Mouse (Mus musculus): ENCODE data around the gene Acot12. TPM values are rescaled to one million over a fixed set of nuclear protein-coding genes. Genes with fewer than 3 reads are reported as not detected.
A peak's percentile ranks its signal among the peaks of the same experiment; 100 is the strongest.

Gene Acot12
- not detected in 2 replicates for polyA plus RNA-seq (2015; fragmentation: Nextera tagmentation; extraction: Ambion mirVana)

DNA sequence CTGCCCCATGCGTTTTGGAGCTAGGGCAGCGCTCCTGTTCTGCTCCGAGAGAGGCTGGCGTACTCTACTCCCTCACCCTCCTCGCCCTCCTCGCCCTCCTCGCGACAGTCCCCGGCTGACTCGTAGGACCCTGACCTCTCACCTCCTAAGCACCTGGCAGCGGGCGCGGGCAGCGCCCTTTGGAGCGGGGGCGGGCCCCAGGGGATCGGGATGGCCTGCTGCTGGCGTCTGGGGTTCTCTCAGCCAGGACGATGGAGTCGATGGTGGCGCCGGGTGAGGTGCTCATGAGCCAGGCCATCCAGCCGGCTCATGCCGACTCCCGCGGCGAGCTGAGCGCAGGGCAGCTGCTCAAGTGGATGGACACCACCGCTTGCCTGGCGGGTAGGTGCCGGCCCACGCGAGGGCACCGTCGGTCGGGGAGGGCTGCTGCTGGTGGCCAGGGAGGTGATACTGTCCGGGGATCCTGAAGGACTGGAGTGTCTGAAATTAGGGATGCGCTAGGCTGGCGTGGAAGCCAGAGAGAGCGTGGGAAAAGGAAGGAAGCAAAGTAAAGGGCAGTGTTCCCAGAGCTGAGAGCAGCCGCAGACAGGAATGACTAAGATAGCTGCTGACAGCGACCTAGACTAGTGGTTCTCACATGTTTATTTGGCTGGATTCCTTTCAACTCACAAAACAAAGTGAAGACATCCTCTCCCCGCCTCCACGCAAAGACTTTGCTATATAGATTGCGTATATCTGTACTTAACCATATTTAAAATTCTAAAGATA, at the start of gene Acot12:
Gene Acot12, plus strand, starts transcription at position 233 of the 768 bp plus-strand sequence.
- no peaks in the 10 kb centered on the region for H3K9me3 ChIP-seq
- H3K9ac ChIP-seq = peak within 1 kb of the TSS; percentile 64

DNA sequence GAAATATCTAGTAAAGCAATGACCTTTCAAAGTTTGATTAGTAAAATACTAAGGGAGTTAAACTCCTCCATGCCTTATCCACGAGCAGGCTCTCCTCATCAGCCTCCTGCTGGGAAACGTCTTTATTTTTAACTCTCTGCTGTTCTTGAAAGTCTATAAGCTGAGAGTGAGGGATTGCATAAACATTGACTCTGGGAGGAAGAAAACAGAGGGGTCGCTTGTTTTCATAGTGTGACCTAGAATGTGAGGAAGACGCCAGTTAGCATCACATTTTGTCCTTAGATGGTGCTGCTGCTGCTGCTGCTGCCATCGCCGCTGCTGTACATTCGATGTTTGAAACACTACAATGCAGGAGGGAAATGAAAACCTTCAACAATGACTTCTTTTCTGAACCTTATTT, 47.7 kb upstream of the Acot12 start:
- Histone ChIP-seq H3K4me1 (peaks cover 10% of the 10 kb centered on the region; the same call in 1 of the 2 replicates), H3K9ac (no peak overlapping the region), H3K27ac (no peak overlapping the region), H3K4me3 (no peak overlapping the region), H3K27me3 (no peaks in the 10 kb centered on the region), H3K9me3 (no peaks in the 10 kb centered on the region), H3K4me2 (replicated peaks) (no peak overlapping the region), H3K36me3 (peaks cover 51% of the 10 kb centered on the region)
- WGBS = 64% methylated on average over 7 of the region's 7 CpGs
- ATAC-seq (ENCODE audit: low FRiP score, low read depth) = no peak

More for the DNA sequence above, at the start of gene Acot12:
- peak; percentile 48; the same call in 1 of the 2 replicates for ATAC-seq (ENCODE audit: low FRiP score, low read depth)
- WGBS = 10% methylated on average over 45 of the region's 45 CpGs
- Histone ChIP-seq H3K4me1 (0 out of 2 replicates have a peak, but pooled peaks cover 15% of the 10 kb centered on the region), H3K4me3 (peak within 1 kb of the TSS; percentile 44), H3K27ac (no peak within 1 kb of the TSS), H3K36me3 (no peaks in the 10 kb centered on the region), H3K4me2 (replicated peaks) (peak within 1 kb of the TSS; percentile 81), H3K27me3 (peaks cover 31% of the 10 kb centered on the region)

- H3K4me1 ChIP-seq = 0 out of 2 replicates have a peak, but pooled peaks cover 4% of the 10 kb centered on the region
- no peaks in the 10 kb centered on the region for H3K9me3 ChIP-seq
- no peak for ATAC-seq (ENCODE audit: low FRiP score, low read depth)
- H3K9ac ChIP-seq = no peak overlapping the region
- H3K27ac ChIP-seq = no peak overlapping the region
- H3K4me3 ChIP-seq = no peak overlapping the region
- WGBS = 86% methylated on average over 2 of the region's 2 CpGs
- no peaks in the 10 kb centered on the region for H3K27me3 ChIP-seq
- peaks cover 53% of the 10 kb centered on the region for H3K36me3 ChIP-seq
- no peak overlapping the region for H3K4me2 ChIP-seq (replicated peaks)
These were observed 45.9 kb upstream of the Acot12 start for GRCm38 (mm10) chr13:91695406-91695805.

DNA sequence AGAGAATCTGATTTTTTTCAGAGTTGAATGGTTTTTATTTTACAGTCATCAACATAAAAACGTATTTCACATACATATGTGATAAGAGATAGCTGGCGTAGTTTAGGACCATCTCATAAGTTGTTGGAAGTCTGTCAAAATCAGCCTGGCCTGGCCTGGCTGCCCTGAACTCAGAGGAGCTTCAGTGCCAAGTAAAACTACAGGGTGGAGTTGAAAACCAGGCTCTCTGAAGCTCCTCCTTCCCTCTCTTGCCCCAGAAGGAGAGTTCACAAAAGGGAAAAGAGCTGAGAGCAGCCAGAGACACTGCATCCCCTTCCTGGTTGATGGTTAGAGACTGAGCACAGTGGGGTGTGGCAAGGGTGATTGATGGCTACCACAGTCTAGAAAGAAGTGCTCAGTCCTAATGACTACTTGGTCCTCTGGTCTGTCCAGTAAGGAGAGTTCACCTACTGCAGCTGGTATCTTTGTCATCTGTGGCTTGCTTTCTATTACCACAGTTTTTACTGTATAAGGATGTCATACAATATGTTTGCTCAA, 45.1 kb upstream of the Acot12 start:
- no peak overlapping the region for H3K4me2 ChIP-seq (replicated peaks)
- 78% methylated on average over 2 of the region's 2 CpGs for WGBS
- no peak overlapping the region for H3K9ac ChIP-seq
- no peak overlapping the region for H3K4me3 ChIP-seq
- ATAC-seq (ENCODE audit: low FRiP score, low read depth) = no peak
- no peak overlapping the region for H3K27ac ChIP-seq
- no peaks in the 10 kb centered on the region for H3K9me3 ChIP-seq
- no peaks in the 10 kb centered on the region for H3K27me3 ChIP-seq
- 0 out of 2 replicates have a peak, but pooled peaks cover 3% of the 10 kb centered on the region for H3K4me1 ChIP-seq
- peaks cover 54% of the 10 kb centered on the region for H3K36me3 ChIP-seq

DNA sequence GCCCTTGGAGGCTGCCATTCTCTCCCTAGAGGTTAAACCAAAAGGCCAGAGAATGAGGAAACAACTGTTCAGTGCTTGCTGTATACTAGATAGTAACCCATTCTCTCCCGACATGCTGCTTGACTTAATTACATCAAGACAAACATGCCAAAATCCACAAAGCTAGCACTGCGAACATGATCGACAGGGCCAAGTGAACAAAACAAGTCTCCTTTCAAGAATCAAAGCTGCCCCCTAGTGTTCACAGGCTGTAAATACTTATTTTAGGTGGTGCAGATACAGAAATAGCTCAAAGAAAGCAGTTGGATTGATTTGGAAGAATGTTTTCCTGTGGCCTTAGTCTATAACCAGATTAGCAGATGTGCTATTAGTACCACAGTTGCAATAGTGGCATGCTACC, 44.3 kb upstream of the Acot12 start:
- Histone ChIP-seq H3K4me1 (no peaks in the 10 kb centered on the region), H3K9me3 (no peaks in the 10 kb centered on the region), H3K9ac (no peak overlapping the region), H3K4me2 (replicated peaks) (no peak overlapping the region), H3K36me3 (peaks cover 53% of the 10 kb centered on the region), H3K27me3 (no peaks in the 10 kb centered on the region), H3K27ac (no peak overlapping the region), H3K4me3 (no peak overlapping the region)
- 26% methylated on average over 3 of the region's 3 CpGs for WGBS
- no peak for ATAC-seq (ENCODE audit: low FRiP score, low read depth)

DNA sequence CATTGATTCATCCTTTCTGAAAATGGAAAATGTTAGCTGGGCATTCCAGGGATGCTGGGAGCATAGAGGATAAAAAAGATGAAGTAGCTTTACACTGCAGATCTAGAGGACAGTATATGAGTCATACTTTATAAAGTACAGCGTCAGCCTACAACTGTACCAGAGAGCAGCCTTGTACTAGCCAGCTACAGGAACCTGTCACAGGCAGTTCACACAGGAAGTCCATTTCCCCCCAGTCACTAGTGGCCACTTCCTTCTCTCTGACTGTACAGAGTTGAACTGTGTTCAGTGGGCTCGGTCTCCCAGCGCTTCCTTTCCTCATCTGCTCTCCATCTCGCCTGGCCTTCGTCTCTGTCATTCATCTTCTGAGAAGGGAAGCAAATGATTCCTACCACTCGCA, 39.0 kb upstream of the Acot12 start:
- H3K36me3 ChIP-seq = peaks cover 46% of the 10 kb centered on the region
- H3K4me3 ChIP-seq = no peak overlapping the region
- ATAC-seq (ENCODE audit: low FRiP score, low read depth) = no peak
- H3K9ac ChIP-seq = no peak overlapping the region
- 71% methylated on average over 6 of the region's 6 CpGs for WGBS
- no peaks in the 10 kb centered on the region for H3K4me1 ChIP-seq
- no peaks in the 10 kb centered on the region for H3K27me3 ChIP-seq
- no peak overlapping the region for H3K4me2 ChIP-seq (replicated peaks)
- H3K9me3 ChIP-seq = no peaks in the 10 kb centered on the region
- H3K27ac ChIP-seq = no peak overlapping the region

GRCm38 (mm10) chr13:91719487-91719886, 21.8 kb upstream of the Acot12 start:
- H3K36me3 ChIP-seq = no peaks in the 10 kb centered on the region
- WGBS = 92% methylated on average over 6 of the region's 6 CpGs
- H3K27ac ChIP-seq = no peak overlapping the region
- H3K4me1 ChIP-seq = no peaks in the 10 kb centered on the region
- no peak overlapping the region for H3K4me2 ChIP-seq (replicated peaks)
- H3K27me3 ChIP-seq = no peaks in the 10 kb centered on the region
- H3K9me3 ChIP-seq = no peaks in the 10 kb centered on the region
- no peak overlapping the region for H3K4me3 ChIP-seq
- H3K9ac ChIP-seq = no peak overlapping the region
- no peak for ATAC-seq (ENCODE audit: low FRiP score, low read depth)

GRCm38 (mm10) chr13:91723108-91723735, 18.1 kb upstream of the Acot12 start:
- ATAC-seq (ENCODE audit: low FRiP score, low read depth) = peak; percentile 19; the same call in 1 of the 2 replicates
- 64% methylated on average over 8 of the region's 8 CpGs for WGBS

DNA sequence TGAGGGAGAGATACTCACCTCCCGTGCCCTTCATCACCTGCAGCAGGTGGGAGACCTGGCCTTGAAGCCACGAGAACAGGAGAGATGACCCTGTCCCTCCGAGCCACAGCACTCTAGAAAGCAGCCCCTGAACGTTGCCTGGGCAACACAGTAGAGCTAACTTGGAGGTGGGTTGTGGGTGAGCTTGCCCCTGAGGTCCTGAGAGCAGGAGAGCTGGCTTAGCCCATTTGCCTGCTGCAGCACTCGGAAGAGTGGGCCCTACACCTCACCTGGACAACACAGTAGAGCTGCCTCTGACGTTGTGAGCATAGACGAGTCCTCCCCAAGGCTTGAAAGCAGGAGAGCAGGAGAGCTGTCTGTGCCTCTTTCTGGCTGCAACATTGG, 17.6 kb upstream of the Acot12 start:
- 82% methylated on average over 7 of the region's 7 CpGs for WGBS
- ATAC-seq (ENCODE audit: low FRiP score, low read depth) = peak; percentile 28; the same call in 1 of the 2 replicates

More at GRCm38 (mm10) chr13:91723108-91723735, 18.1 kb upstream of the Acot12 start:
- H3K36me3 ChIP-seq = no peaks in the 10 kb centered on the region
- no peak overlapping the region for H3K9ac ChIP-seq
- no peaks in the 10 kb centered on the region for H3K27me3 ChIP-seq
- H3K9me3 ChIP-seq = no peaks in the 10 kb centered on the region
- H3K4me1 ChIP-seq = no peaks in the 10 kb centered on the region
- H3K4me2 ChIP-seq (replicated peaks) = no peak overlapping the region
- H3K27ac ChIP-seq = no peak overlapping the region
- no peak overlapping the region for H3K4me3 ChIP-seq

DNA sequence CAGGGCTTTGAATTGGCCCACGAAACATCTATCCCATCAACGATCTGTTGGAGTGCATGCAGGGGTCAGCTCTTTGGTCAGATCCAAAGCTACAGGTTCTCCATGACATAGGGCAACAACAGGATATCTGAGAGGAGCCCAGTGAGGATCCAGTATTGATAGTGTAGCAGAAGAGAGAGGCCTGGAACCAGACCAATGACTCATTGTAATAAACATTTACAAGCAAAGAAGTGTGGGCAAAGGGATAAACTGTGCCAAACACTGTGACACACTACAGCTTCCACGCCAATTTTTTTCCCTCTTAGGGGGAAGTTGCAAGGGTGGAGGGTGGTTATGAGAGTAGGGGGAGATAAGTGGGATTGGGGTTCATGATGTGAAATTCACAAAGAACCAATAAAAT, 17.1 kb upstream of the Acot12 start:
- WGBS = 81% methylated on average over 3 of the region's 3 CpGs
- no peaks in the 10 kb centered on the region for H3K27me3 ChIP-seq
- H3K9ac ChIP-seq = no peak overlapping the region

More for the DNA sequence above, 17.6 kb upstream of the Acot12 start:
- Histone ChIP-seq H3K27me3 (no peaks in the 10 kb centered on the region), H3K9me3 (no peaks in the 10 kb centered on the region), H3K4me1 (no peaks in the 10 kb centered on the region), H3K27ac (no peak overlapping the region), H3K4me2 (replicated peaks) (no peak overlapping the region), H3K9ac (no peak overlapping the region), H3K4me3 (no peak overlapping the region), H3K36me3 (no peaks in the 10 kb centered on the region)

GRCm38 (mm10) chr13:91725130-91725529, 16.2 kb upstream of the Acot12 start:
- 77% methylated on average over 3 of the region's 3 CpGs for WGBS
- H3K4me3 ChIP-seq = no peak overlapping the region

More for the DNA sequence above, 17.1 kb upstream of the Acot12 start:
- Histone ChIP-seq H3K27ac (no peak overlapping the region), H3K9me3 (no peaks in the 10 kb centered on the region), H3K4me3 (no peak overlapping the region), H3K4me2 (replicated peaks) (no peak overlapping the region), H3K4me1 (no peaks in the 10 kb centered on the region), H3K36me3 (no peaks in the 10 kb centered on the region)
- no peak for ATAC-seq (ENCODE audit: low FRiP score, low read depth)

DNA sequence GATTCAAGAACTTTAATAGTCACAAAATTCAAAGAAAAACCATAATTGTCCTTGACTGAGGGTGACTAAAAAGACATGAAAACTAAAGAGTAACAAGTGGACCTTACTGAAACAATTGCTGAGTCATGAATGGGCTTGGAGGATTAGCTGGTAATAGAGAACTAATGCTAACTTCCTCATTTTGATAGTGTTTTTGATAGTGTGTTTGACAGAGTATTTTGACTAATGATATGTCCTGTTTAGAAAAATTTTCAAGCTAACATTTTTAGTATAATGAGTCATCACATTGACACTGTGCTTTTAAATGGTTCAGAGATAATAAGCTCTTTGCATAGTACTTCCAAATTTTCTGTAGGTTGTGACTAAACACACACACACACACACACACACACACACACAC, 13.4 kb upstream of the Acot12 start:
- ATAC-seq (ENCODE audit: low FRiP score, low read depth) = no peak
- H3K9me3 ChIP-seq = no peaks in the 10 kb centered on the region
- H3K9ac ChIP-seq = no peak overlapping the region
- no peak overlapping the region for H3K4me3 ChIP-seq
- H3K4me2 ChIP-seq (replicated peaks) = no peak overlapping the region
- H3K4me1 ChIP-seq = no peaks in the 10 kb centered on the region
- H3K27me3 ChIP-seq = no peaks in the 10 kb centered on the region
- H3K36me3 ChIP-seq = no peaks in the 10 kb centered on the region
- no peak overlapping the region for H3K27ac ChIP-seq

More at GRCm38 (mm10) chr13:91725130-91725529, 16.2 kb upstream of the Acot12 start:
- no peaks in the 10 kb centered on the region for H3K4me1 ChIP-seq
- no peak overlapping the region for H3K9ac ChIP-seq
- no peaks in the 10 kb centered on the region for H3K36me3 ChIP-seq
- no peak for ATAC-seq (ENCODE audit: low FRiP score, low read depth)
- H3K4me2 ChIP-seq (replicated peaks) = no peak overlapping the region
- no peak overlapping the region for H3K27ac ChIP-seq
- H3K9me3 ChIP-seq = no peaks in the 10 kb centered on the region
- H3K27me3 ChIP-seq = no peaks in the 10 kb centered on the region

Data from limb, embryonic 13.5 days (tissue).